Mouse (Mus musculus): Measurements from ENCODE around the gene Ttc28. TPM values are rescaled to one million over a fixed set of nuclear protein-coding genes. Genes with fewer than 3 reads are reported as not detected.

The Ttc28 gene
- total and polyA plus RNA-seq, 2 experiments = 0.81 to 0.83 TPM

GRCm38 (mm10) chr5:111197727-111198126, 318.1 kb downstream of the Ttc28 start:
- Histone ChIP-seq H3K27ac (replicated peaks; ENCODE audit: insufficient read depth, low read depth, low read length) (no peak overlapping the region), H3K36me3 (ENCODE audit: control insufficient read depth, insufficient read depth, low read length) (no peaks in the 10 kb centered on the region), H3K4me1 (ENCODE audit: control insufficient read depth, insufficient read depth, low read length) (no peaks in the 10 kb centered on the region), H3K79me2 (ENCODE audit: control insufficient read depth, insufficient read depth, low read length) (no peaks in the 10 kb centered on the region), H3K4me3 (ENCODE audit: insufficient read depth, low read depth, low read length) (no peak overlapping the region), H3K9ac (ENCODE audit: low read depth, low read length) (no peak overlapping the region), H3K27me3 (ENCODE audit: control insufficient read depth, insufficient read depth, low read length) (no peaks in the 10 kb centered on the region)
- 91% methylated on average over 15 of the region's 15 CpGs for WGBS
- TF ChIP-seq CTCF (IDR thresholded peaks at IDR 0.05; ENCODE audit: low read depth, low read length) (no peak), POLR2A (IDR thresholded peaks at IDR 0.05; ENCODE audit: extremely low read depth, insufficient read depth, low read length) (no peak)
- no peak for DNase-seq (ENCODE audit: extremely low read depth, low read depth, low spot score)

- WGBS = 76% methylated on average over 15 of the region's 15 CpGs
- H3K9ac ChIP-seq (ENCODE audit: low read depth, low read length) = no peak overlapping the region
- H3K27ac ChIP-seq (replicated peaks; ENCODE audit: insufficient read depth, low read depth, low read length) = no peak overlapping the region
- TF ChIP-seq POLR2A (IDR thresholded peaks at IDR 0.05; ENCODE audit: extremely low read depth, insufficient read depth, low read length) (no peak), CTCF (IDR thresholded peaks at IDR 0.05; ENCODE audit: low read depth, low read length) (no peak)
- no peaks in the 10 kb centered on the region for H3K79me2 ChIP-seq (ENCODE audit: control insufficient read depth, insufficient read depth, low read length)
- H3K36me3 ChIP-seq (ENCODE audit: control insufficient read depth, insufficient read depth, low read length) = no peaks in the 10 kb centered on the region
- no peak overlapping the region for H3K4me3 ChIP-seq (ENCODE audit: insufficient read depth, low read depth, low read length)
- no peaks in the 10 kb centered on the region for H3K4me1 ChIP-seq (ENCODE audit: control insufficient read depth, insufficient read depth, low read length)
- no peak for DNase-seq (ENCODE audit: extremely low read depth, low read depth, low spot score)
- H3K27me3 ChIP-seq (ENCODE audit: control insufficient read depth, insufficient read depth, low read length) = no peaks in the 10 kb centered on the region
Observed at GRCm38 (mm10) chr5:111200167-111200840, 320.7 kb downstream of the Ttc28 start.

GRCm38 (mm10) chr5:111200915-111201610, 321.5 kb downstream of the Ttc28 start:
- no peaks in the 10 kb centered on the region for H3K36me3 ChIP-seq (ENCODE audit: control insufficient read depth, insufficient read depth, low read length)
- 79% methylated on average over 16 of the region's 16 CpGs for WGBS
- TF ChIP-seq CTCF (IDR thresholded peaks at IDR 0.05; ENCODE audit: low read depth, low read length) (no peak), POLR2A (IDR thresholded peaks at IDR 0.05; ENCODE audit: extremely low read depth, insufficient read depth, low read length) (no peak)
- H3K79me2 ChIP-seq (ENCODE audit: control insufficient read depth, insufficient read depth, low read length) = no peaks in the 10 kb centered on the region
- H3K27me3 ChIP-seq (ENCODE audit: control insufficient read depth, insufficient read depth, low read length) = no peaks in the 10 kb centered on the region
- no peak overlapping the region for H3K27ac ChIP-seq (replicated peaks; ENCODE audit: insufficient read depth, low read depth, low read length)
- H3K4me3 ChIP-seq (ENCODE audit: insufficient read depth, low read depth, low read length) = no peak overlapping the region
- no peak overlapping the region for H3K9ac ChIP-seq (ENCODE audit: low read depth, low read length)
- DNase-seq (ENCODE audit: extremely low read depth, low read depth, low spot score) = no peak
- H3K4me1 ChIP-seq (ENCODE audit: control insufficient read depth, insufficient read depth, low read length) = no peaks in the 10 kb centered on the region

GRCm38 (mm10) chr5:111204221-111204620, 324.6 kb downstream of the Ttc28 start:
- no peaks in the 10 kb centered on the region for H3K79me2 ChIP-seq (ENCODE audit: control insufficient read depth, insufficient read depth, low read length)
- no peak overlapping the region for H3K9ac ChIP-seq (ENCODE audit: low read depth, low read length)
- no peak overlapping the region for H3K4me3 ChIP-seq (ENCODE audit: insufficient read depth, low read depth, low read length)
- no peaks in the 10 kb centered on the region for H3K4me1 ChIP-seq (ENCODE audit: control insufficient read depth, insufficient read depth, low read length)
- no peak overlapping the region for H3K27ac ChIP-seq (replicated peaks; ENCODE audit: insufficient read depth, low read depth, low read length)
- TF ChIP-seq CTCF (IDR thresholded peaks at IDR 0.05; ENCODE audit: low read depth, low read length) = no peak
- TF ChIP-seq POLR2A (IDR thresholded peaks at IDR 0.05; ENCODE audit: extremely low read depth, insufficient read depth, low read length) = no peak
- no peaks in the 10 kb centered on the region for H3K27me3 ChIP-seq (ENCODE audit: control insufficient read depth, insufficient read depth, low read length)
- H3K36me3 ChIP-seq (ENCODE audit: control insufficient read depth, insufficient read depth, low read length) = no peaks in the 10 kb centered on the region
- 72% methylated on average over 5 of the region's 5 CpGs for WGBS
- DNase-seq (ENCODE audit: extremely low read depth, low read depth, low spot score) = no peak

GRCm38 (mm10) chr5:111204976-111205586, 325.5 kb downstream of the Ttc28 start:
- no peaks in the 10 kb centered on the region for H3K79me2 ChIP-seq (ENCODE audit: control insufficient read depth, insufficient read depth, low read length)
- DNase-seq (ENCODE audit: extremely low read depth, low read depth, low spot score) = no peak
- WGBS = 75% methylated on average over 4 of the region's 4 CpGs
- no peak overlapping the region for H3K4me3 ChIP-seq (ENCODE audit: insufficient read depth, low read depth, low read length)
- H3K4me1 ChIP-seq (ENCODE audit: control insufficient read depth, insufficient read depth, low read length) = no peaks in the 10 kb centered on the region
- no peak for TF ChIP-seq POLR2A (IDR thresholded peaks at IDR 0.05; ENCODE audit: extremely low read depth, insufficient read depth, low read length)
- TF ChIP-seq CTCF (IDR thresholded peaks at IDR 0.05; ENCODE audit: low read depth, low read length) = no peak
- H3K27me3 ChIP-seq (ENCODE audit: control insufficient read depth, insufficient read depth, low read length) = no peaks in the 10 kb centered on the region
- no peaks in the 10 kb centered on the region for H3K36me3 ChIP-seq (ENCODE audit: control insufficient read depth, insufficient read depth, low read length)
- H3K27ac ChIP-seq (replicated peaks; ENCODE audit: insufficient read depth, low read depth, low read length) = no peak overlapping the region
- no peak overlapping the region for H3K9ac ChIP-seq (ENCODE audit: low read depth, low read length)
